ENCODE assay signal across 20 mouse cellular contexts in genomic region chr16:48366801-48367200, GRCm38 (mm10). TPM values are rescaled to one million over a fixed set of nuclear protein-coding genes. Genes with fewer than 3 reads are reported as not detected.
DNase-seq lines count a peak whose midpoint lies in the region; ATAC-seq and TF ChIP-seq lines count a peak whose summit lies in the region.
"Had no signal": no experiment of that assay in that cellular context is flagged by ENCODE, and none has a peak within 500 bp of the region (broad histone marks: within the 10 kb centered on the region; RNA-seq: fewer than 3 reads in every experiment).

No protein-coding gene starts in this region.

- TF ChIP-seq CTCF in heart, postnatal 0 days (IDR thresholded peaks at IDR 0.05; ENCODE audit: low read depth), result 0 out of 2 replicates have a peak, but pooled peaks have one; percentile 6
- TF ChIP-seq CTCF in testis, adult 2 months (IDR thresholded peaks at IDR 0.05; ENCODE audit: control insufficient read depth, insufficient read depth, insufficient replicate concordance, low read depth, low read length), result peak; percentile 42; the same call in 1 of the 2 replicates

- TF ChIP-seq EP300 in heart, postnatal 0 days (IDR thresholded peaks at IDR 0.05; ENCODE audit: low read depth), result no peak

- H3K27ac ChIP-seq in heart, postnatal 0 days (ENCODE audit: low read depth), result no peak overlapping the region
- H3K27ac ChIP-seq in testis, adult 2 months (ENCODE audit: control insufficient read depth, insufficient read depth, low read depth, low read length), result no peak overlapping the region
- no peak overlapping the region for H3K27ac ChIP-seq in hindbrain, embryonic 11.5 days (ENCODE audit: low read depth, low read length)
- no peak overlapping the region for H3K27ac ChIP-seq in midbrain, embryonic 15.5 days
- H3K27ac ChIP-seq: forebrain, embryonic 13.5 days; midbrain, embryonic 13.5 days; stomach, embryonic 15.5 days had no signal

- no peak for TF ChIP-seq POLR2A in testis, adult 2 months (IDR thresholded peaks at IDR 0.05; ENCODE audit: control insufficient read depth, low read depth, low read length)

- no peaks in the 10 kb centered on the region for H3K27me3 ChIP-seq in heart, postnatal 0 days (ENCODE audit: control insufficient read depth, insufficient read depth, low read length)
- no peaks in the 10 kb centered on the region for H3K27me3 ChIP-seq in testis, adult 2 months (ENCODE audit: control insufficient read depth, insufficient read depth, low read length)
- no peaks in the 10 kb centered on the region for H3K27me3 ChIP-seq in hindbrain, embryonic 11.5 days (ENCODE audit: control insufficient read depth, insufficient read depth, low read length)
- H3K27me3 ChIP-seq in midbrain, embryonic 15.5 days (replicated peaks), result no peaks in the 10 kb centered on the region
- H3K27me3 ChIP-seq: forebrain, embryonic 13.5 days; midbrain, embryonic 13.5 days; stomach, embryonic 15.5 days had no signal

- no peak for ATAC-seq in heart, postnatal 0 days (ENCODE audit: insufficient read depth, low read depth)
- ATAC-seq in inflammation-experienced regulatory T-cells, adult 6 months, result no peak
- ATAC-seq in hindbrain, embryonic 11.5 days (ENCODE audit: low FRiP score), result no peak
- no peak for ATAC-seq in midbrain, embryonic 15.5 days (replicated peaks)
- ATAC-seq: forebrain, embryonic 13.5 days; midbrain, embryonic 13.5 days had no signal

- 79% methylated on average over 5 of the region's 5 CpGs for WGBS in heart, postnatal 0 days
- WGBS in hindbrain, embryonic 11.5 days, result 91% methylated on average over 5 of the region's 5 CpGs
- WGBS in midbrain, embryonic 15.5 days, result 92% methylated on average over 5 of the region's 5 CpGs

- H3K9me3 ChIP-seq in heart, postnatal 0 days (replicated peaks; ENCODE audit: control insufficient read depth, low read length), result no peaks in the 10 kb centered on the region; the same call in 1 of the 2 replicates
- no peaks in the 10 kb centered on the region for H3K9me3 ChIP-seq in hindbrain, embryonic 11.5 days (ENCODE audit: control insufficient read depth, low read length)
- H3K9me3 ChIP-seq in midbrain, embryonic 15.5 days, result no peaks in the 10 kb centered on the region
- H3K9me3 ChIP-seq: forebrain, embryonic 13.5 days; midbrain, embryonic 13.5 days; stomach, embryonic 15.5 days had no signal

- H3K4me3 ChIP-seq in heart, postnatal 0 days (ENCODE audit: low read depth, low read length), result no peak overlapping the region
- H3K4me3 ChIP-seq in testis, adult 2 months (ENCODE audit: control insufficient read depth, low read depth, low read length), result no peak overlapping the region
- no peak overlapping the region for H3K4me3 ChIP-seq in hindbrain, embryonic 11.5 days (ENCODE audit: low read depth, low read length)
- no peak overlapping the region for H3K4me3 ChIP-seq in midbrain, embryonic 15.5 days
- H3K4me3 ChIP-seq: forebrain, embryonic 13.5 days; midbrain, embryonic 13.5 days; stomach, embryonic 15.5 days had no signal

- intact Hi-C loops in heart, postnatal 14 days (cut with DNase I), result no loop called here

- DNase-seq in heart, postnatal 0 days (ENCODE audit: low spot score), result no peak
- DNase-seq in heart, postnatal 14 days, result no peak
- no peak for DNase-seq in testis, postnatal 10 days (ENCODE audit: low spot score)
- peak; percentile 1 for DNase-seq in c-Kit-positive CD71-positive TER-119-positive erythroid progenitor cells, embryonic 14.5 days (ENCODE audit: low spot score)
- DNase-seq in hindbrain, embryonic 11.5 days (ENCODE audit: low spot score), result no peak
- DNase-seq: adrenal gland, postnatal 14 days; cerebellum, adult 18-20 months; heart, postnatal 4 days; layer of hippocampus, postnatal 36 days; right cerebral cortex, postnatal 25 days had no signal

- H3K9ac ChIP-seq in heart, postnatal 0 days (replicated peaks; ENCODE audit: low read depth, low read length), result no peak overlapping the region
- no peak overlapping the region for H3K9ac ChIP-seq in hindbrain, embryonic 11.5 days (ENCODE audit: low read depth, low read length)
- no peak overlapping the region for H3K9ac ChIP-seq in midbrain, embryonic 15.5 days
- H3K9ac ChIP-seq: forebrain, embryonic 13.5 days; midbrain, embryonic 13.5 days; stomach, embryonic 15.5 days had no signal

- H3K4me1 ChIP-seq in heart, postnatal 0 days (ENCODE audit: control insufficient read depth, insufficient read depth), result no peaks in the 10 kb centered on the region
- H3K4me1 ChIP-seq in testis, adult 2 months (ENCODE audit: control insufficient read depth, insufficient read depth, low read length), result no peaks in the 10 kb centered on the region
- no peaks in the 10 kb centered on the region for H3K4me1 ChIP-seq in hindbrain, embryonic 11.5 days (replicated peaks; ENCODE audit: control insufficient read depth, insufficient read depth, low read length)
- no peaks in the 10 kb centered on the region for H3K4me1 ChIP-seq in midbrain, embryonic 15.5 days
- H3K4me1 ChIP-seq: forebrain, embryonic 13.5 days; midbrain, embryonic 13.5 days; stomach, embryonic 15.5 days had no signal

- no peaks in the 10 kb centered on the region for H3K36me3 ChIP-seq in heart, postnatal 0 days (replicated peaks; ENCODE audit: control insufficient read depth, insufficient read depth, low read length)
- H3K36me3 ChIP-seq in testis, adult 2 months (ENCODE audit: control insufficient read depth, insufficient read depth, low read length), result no peaks in the 10 kb centered on the region
- H3K36me3 ChIP-seq in hindbrain, embryonic 11.5 days (ENCODE audit: control insufficient read depth, insufficient read depth, low read length), result no peaks in the 10 kb centered on the region
- H3K36me3 ChIP-seq in midbrain, embryonic 15.5 days (replicated peaks), result no peaks in the 10 kb centered on the region
- H3K36me3 ChIP-seq: midbrain, embryonic 13.5 days; stomach, embryonic 15.5 days had no signal

- no peak overlapping the region for H3K4me2 ChIP-seq in heart, postnatal 0 days (ENCODE audit: low read depth, low read length)
- no peak overlapping the region for H3K4me2 ChIP-seq in hindbrain, embryonic 11.5 days (replicated peaks; ENCODE audit: low read depth, low read length)
- H3K4me2 ChIP-seq in midbrain, embryonic 15.5 days, result no peak overlapping the region
- H3K4me2 ChIP-seq: forebrain, embryonic 13.5 days; midbrain, embryonic 13.5 days; stomach, embryonic 15.5 days had no signal

RNA-seq across cellular contexts. Expression of gene Gm5485, which starts 45.4 kb away (rescaled TPM):
- not detected in 2 replicates for total RNA-seq in heart, postnatal 0 days (2014; rRNA removed; ENCODE audit: low replicate concordance)
- polyA plus RNA-seq in heart, postnatal 0 days (2015; fragmentation: Nextera tagmentation; extraction: Ambion mirVana), result not detected in 2 replicates
- not detected for total RNA-seq in heart, postnatal 14 days (2021)
- not detected in 2 replicates for polyA plus RNA-seq in testis, adult 2 months (2012; rRNA removed)
- under 1 TPM in 1 of 3 experiments, not detected in 2; 0.56 TPM for polyA plus RNA-seq in inflammation-experienced regulatory T-cells, adult 6 months (2017; shearing (Covaris generic))
- polyA plus RNA-seq in hindbrain, embryonic 11.5 days (2014; fragmentation: Nextera tagmentation; extraction: Ambion mirVana), result not detected in 2 replicates
- polyA plus RNA-seq in midbrain, embryonic 15.5 days (2015; fragmentation: Nextera tagmentation; extraction: Ambion mirVana), result not detected in 2 replicates
- total RNA-seq: adrenal gland, postnatal 14 days; heart, postnatal 4 days; layer of hippocampus, postnatal 36 days; neutrophil, adult 5-6 weeks had no signal
- polyA plus RNA-seq: forebrain, embryonic 13.5 days; gonadal fat pad, adult 2 months; kidney, embryonic 16.5 days; liver, embryonic 16.5 days; midbrain, embryonic 13.5 days had no signal
